Mouse (Mus musculus): ENCODE measurements around the gene Xrcc1.

The Xrcc1 gene

GRCm38 (mm10) chr7:24566206-24566605, 20.1 kb downstream of the Xrcc1 start:
- no peak for DNase-seq

GRCm38 (mm10) chr7:24568512-24568911, 22.4 kb downstream of the Xrcc1 start:
- no peak for DNase-seq

GRCm38 (mm10) chr7:24571071-24571470, 25.0 kb downstream of the Xrcc1 start:
- DNase-seq, result no peak

- DNase-seq, result no peak
Measured at GRCm38 (mm10) chr7:24572455-24572854, 26.4 kb downstream of the Xrcc1 start.

- peak in 1 of 2 experiments; percentile 59 for DNase-seq
Measured at GRCm38 (mm10) chr7:24574224-24574796, 28.2 kb downstream of the Xrcc1 start.

- no peak for DNase-seq
Measured at GRCm38 (mm10) chr7:24577811-24578210, 31.7 kb downstream of the Xrcc1 start.

- DNase-seq, result no peak
Measured at GRCm38 (mm10) chr7:24584876-24585275, 38.8 kb downstream of the Xrcc1 start.

- no peak for DNase-seq
Measured at GRCm38 (mm10) chr7:24585995-24586394, 39.9 kb downstream of the Xrcc1 start.

- DNase-seq, result peak; percentile 47 to 66
Measured at GRCm38 (mm10) chr7:24586828-24587227, 40.7 kb downstream of the Xrcc1 start.

GRCm38 (mm10) chr7:24587330-24588105, 41.4 kb downstream of the Xrcc1 start, which contains the start of the genes Ethe1 and Zfp575:
TSS of gene Ethe1 (plus strand) at chr7:24587543.
TSS of gene Zfp575 (minus strand) at chr7:24587641.
- peak; percentile 83 to 87 for DNase-seq

GRCm38 (mm10) chr7:24588336-24588735, 42.2 kb downstream of the Xrcc1 start:
- DNase-seq, result peak; percentile 60 to 74

- DNase-seq, result no peak
Measured at GRCm38 (mm10) chr7:24591735-24592134, 45.6 kb downstream of the Xrcc1 start.

- DNase-seq, result peak in 1 of 2 experiments; percentile 49
Measured at GRCm38 (mm10) chr7:24592163-24592562, 46.1 kb downstream of the Xrcc1 start.

GRCm38 (mm10) chr7:24592781-24593180, 46.7 kb downstream of the Xrcc1 start:
- no peak for DNase-seq

- DNase-seq, result peak; percentile 81 to 87
Measured at GRCm38 (mm10) chr7:24593621-24594308, 47.7 kb downstream of the Xrcc1 start.

GRCm38 (mm10) chr7:24594309-24594803, 48.3 kb downstream of the Xrcc1 start:
- peak in 1 of 2 experiments; percentile 40 for DNase-seq

GRCm38 (mm10) chr7:24595464-24595863, 49.4 kb downstream of the Xrcc1 start:
- DNase-seq, result no peak

GRCm38 (mm10) chr7:24598121-24598520, 52.0 kb downstream of the Xrcc1 start:
- DNase-seq, result no peak

- DNase-seq, result peak in 1 of 2 experiments; percentile 24
Measured at GRCm38 (mm10) chr7:24599211-24600067, 53.4 kb downstream of the Xrcc1 start.

GRCm38 (mm10) chr7:24600941-24601597, 55.0 kb downstream of the Xrcc1 start:
- peak; percentile 98 to 99 for DNase-seq

GRCm38 (mm10) chr7:24605561-24605960, 59.5 kb downstream of the Xrcc1 start:
- DNase-seq, result no peak

- DNase-seq, result no peak
Measured at GRCm38 (mm10) chr7:24606046-24606445, 60.0 kb downstream of the Xrcc1 start.
